Mouse (Mus musculus) hindlimb bud, embryonic 11.5 days (tissue): Measurements from ENCODE around the gene Mettl23.
"Not testable (repeated sequence)": the region's sequence is repeated elsewhere in the genome, so short reads cannot be mapped to it uniquely, and the experiment has no call there.

Experiments
- DNase-seq: peaks from one replicate; pipeline ENCODE4 v3.0.0-alpha.2; 2012; ENCODE audit warnings: low read depth, low spot score; ENCODE audit errors: extremely low spot score

Gene Mettl23

GRCm38 (mm10) chr11:116818722-116819121 lies 24.4 kb upstream of the Mettl23 start:
- DNase-seq: no peak

- no peak for DNase-seq
Measured at GRCm38 (mm10) chr11:116819932-116820593, 23.0 kb upstream of the Mettl23 start.

GRCm38 (mm10) chr11:116821057-116821940 lies 21.8 kb upstream of the Mettl23 start:
- no peak for DNase-seq

DNA sequence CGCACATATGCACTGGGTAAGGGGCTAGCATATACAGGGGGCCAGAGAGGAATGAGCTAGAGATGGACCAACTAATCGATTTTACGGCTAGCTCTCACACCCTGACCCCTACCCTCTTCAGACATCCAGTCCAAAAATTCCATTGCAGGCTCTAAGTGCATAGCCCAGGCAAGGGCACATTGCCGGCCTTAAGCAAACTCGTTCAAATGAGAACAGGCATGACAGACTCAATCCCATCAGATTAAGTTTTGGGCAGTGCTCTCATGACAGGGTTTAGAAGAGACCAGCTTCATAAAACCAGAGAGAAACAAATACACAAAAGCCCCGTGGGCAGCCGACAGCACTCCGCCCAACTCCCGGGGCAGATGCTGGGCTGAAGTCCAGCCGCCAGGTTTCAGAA lies 20.9 kb upstream of the Mettl23 start:
- no peak for DNase-seq

- DNase-seq: no peak
Measured at GRCm38 (mm10) chr11:116822626-116823025, 20.5 kb upstream of the Mettl23 start.

GRCm38 (mm10) chr11:116823255-116823654 lies 19.8 kb upstream of the Mettl23 start:
- DNase-seq: no peak

DNA sequence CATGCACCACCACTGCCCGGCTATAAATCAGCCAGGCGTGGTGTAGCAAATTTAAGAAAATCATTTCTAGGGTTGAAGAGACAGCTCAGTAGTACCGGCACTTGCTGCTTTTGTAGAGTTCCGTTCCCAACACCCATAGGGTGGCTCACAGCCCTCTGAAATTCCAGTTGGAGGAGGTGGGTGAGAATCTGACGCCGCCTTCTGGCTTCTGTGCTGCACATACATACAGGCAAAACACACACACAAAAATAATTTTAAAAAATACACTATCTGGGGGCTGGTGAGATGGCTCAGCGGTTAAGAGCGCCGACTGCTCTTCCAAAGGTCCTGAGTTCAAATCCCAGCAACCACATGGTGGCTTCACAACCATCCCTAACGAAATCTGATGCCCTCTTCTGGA lies 19.2 kb upstream of the Mettl23 start:
- not testable (repeated sequence) for DNase-seq

- no peak for DNase-seq
Measured at GRCm38 (mm10) chr11:116825230-116825629, 17.8 kb upstream of the Mettl23 start.

DNA sequence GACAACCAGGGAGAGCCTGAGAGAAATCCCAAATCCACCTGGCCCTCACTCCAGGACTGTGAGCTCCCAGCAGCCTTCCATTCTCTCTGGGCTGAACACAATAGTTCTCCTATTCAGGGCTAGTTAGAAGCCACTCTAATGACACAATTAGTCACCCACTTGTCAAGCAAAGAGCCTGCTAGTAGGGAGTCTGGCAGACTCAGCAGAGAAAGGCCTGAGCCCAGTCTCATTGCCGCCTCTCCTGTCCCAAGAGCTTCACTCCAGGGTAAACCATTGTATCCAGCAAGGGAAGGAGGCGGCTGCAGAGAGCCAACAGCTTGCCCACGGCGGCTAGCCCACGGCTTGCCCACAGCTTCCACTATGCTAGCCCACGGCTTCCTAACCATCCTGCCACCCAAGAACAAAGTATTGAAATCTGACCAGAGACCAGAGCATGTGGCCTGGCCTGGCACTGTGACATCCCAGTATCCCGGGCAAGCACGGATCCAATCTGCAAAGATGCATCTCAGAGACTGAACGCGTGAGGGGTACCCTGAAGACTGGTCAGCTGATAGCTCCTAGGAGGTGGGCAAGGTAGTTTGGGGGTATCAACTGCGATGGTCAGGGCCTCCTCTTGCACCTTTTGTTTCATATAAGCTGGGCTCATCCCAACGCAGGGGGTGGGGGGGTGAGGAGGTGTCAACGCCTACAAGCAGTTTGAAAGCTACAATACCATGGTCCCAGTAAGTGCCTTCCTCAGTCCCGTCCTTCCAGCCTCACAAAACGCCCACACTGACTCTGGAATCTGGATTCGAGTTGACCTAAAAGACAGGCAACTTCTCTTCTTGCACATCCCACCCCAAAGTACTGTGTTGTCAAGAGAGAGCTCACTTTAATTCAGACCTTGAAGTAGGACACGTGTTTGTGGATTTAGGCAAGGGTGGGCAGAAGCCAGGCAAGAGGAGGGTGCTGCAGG lies 16.3 kb upstream of the Mettl23 start:
- no peak for DNase-seq

GRCm38 (mm10) chr11:116827534-116828165 lies 15.4 kb upstream of the Mettl23 start, which contains the start of gene Mxra7:
TSS of gene Mxra7 (minus strand) at chr11:116828046.
- no peak for DNase-seq

- no peak for DNase-seq
Measured at GRCm38 (mm10) chr11:116832172-116832685, 10.8 kb upstream of the Mettl23 start.

DNA sequence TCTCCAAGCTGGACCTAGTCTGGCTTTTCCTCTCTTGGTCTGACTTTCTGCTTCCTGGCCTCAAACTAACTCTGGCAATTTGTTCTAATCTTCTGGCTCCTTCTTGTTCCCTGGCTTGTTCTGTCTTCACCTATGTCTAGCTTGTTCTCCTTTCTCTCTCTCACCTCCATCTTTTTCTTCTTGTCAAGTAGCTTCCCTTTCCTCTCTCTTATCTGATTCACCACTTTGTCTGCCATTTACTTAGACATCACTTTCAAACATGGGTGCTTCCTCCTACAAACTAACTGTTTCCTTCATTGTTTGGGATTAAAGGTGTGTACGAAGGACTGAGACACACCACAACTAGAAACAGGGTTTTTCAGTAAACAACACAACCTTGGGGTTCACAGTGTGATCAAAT lies 8.1 kb upstream of the Mettl23 start:
- DNase-seq: no peak

GRCm38 (mm10) chr11:116836283-116836682 lies 6.8 kb upstream of the Mettl23 start:
- no peak for DNase-seq

GRCm38 (mm10) chr11:116837441-116837840 lies 5.6 kb upstream of the Mettl23 start:
- no peak for DNase-seq

DNA sequence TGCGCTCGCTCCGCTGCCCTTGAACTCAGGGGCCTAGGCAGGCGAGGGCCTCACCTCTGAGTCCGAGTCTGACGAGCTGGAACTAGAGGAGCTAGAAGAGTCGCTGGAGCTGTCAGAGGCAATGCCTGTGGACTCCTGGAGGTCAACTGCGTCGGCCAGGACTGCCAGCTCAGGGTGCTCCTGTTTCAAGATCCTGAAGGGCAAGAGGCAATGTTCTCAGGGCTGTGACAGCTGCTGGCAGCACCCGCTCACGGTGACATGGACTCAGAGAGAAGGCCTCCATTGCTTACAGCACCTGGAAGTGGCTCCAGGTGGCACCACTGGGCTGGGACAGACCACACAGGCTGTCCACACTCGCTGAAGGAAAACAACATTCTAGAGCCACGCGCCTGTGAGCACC lies 4.1 kb upstream of the Mettl23 start:
- no peak for DNase-seq

GRCm38 (mm10) chr11:116839601-116840000 lies 3.5 kb upstream of the Mettl23 start:
- DNase-seq: no peak

- DNase-seq: no peak
Measured at GRCm38 (mm10) chr11:116840748-116841147, 2.3 kb upstream of the Mettl23 start.

DNA sequence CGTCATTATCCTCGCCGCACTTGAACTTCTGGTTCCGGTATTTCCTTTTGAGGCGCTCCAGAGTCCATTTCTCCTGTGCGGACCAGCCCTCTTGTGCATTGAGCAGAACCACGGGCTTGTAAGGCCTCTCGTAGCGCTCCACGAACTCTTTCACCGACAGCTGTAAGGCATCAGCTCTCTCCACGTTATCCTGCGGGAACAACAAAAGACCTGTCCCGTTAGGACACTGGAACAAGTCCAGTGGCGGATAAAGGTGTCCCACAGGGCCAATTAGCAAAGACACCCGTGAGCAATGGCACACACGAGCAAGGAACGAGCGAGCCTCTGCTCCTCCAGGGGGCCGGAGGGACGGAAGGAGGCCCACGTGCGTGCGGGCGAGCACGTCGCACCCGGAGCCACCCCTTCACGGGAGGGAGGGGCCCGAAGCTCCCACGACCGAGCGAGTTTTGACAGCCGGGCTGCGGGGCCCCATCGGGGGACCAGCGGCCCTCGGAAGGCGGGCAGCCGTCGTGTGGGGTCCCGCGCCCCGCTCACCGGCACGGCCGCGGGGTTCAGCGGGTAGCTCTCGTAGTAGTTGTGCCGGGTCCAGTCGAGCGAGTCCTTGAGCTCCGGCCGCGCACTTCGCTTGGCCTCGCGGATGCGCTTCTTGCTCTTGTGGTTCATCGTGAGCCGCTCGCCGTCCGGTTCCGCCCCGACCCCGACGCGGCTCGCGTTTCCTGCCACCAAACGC lies 382 bp upstream of the Mettl23 start:
- DNase-seq: no peak

GRCm38 (mm10) chr11:116846593-116847181 lies 3.6 kb downstream of the Mettl23 start:
- no peak for DNase-seq
